Mouse (Mus musculus): ENCODE results near the gene Zfp873. TPM values are rescaled to one million over a fixed set of nuclear protein-coding genes. Genes with fewer than 3 reads are reported as not detected.

Zfp873 gene
- total and polyA plus RNA-seq, 3 experiments: 3.2 to 4.2 TPM; not detected in 1

Other genes starting within 250 kb of the Zfp873 start
- 1.2 and 1.3 TPM in 2 replicates for gene Gm4767, start 235.9 kb upstream of the Zfp873 start, total RNA-seq (2012; rRNA removed)
- gene Gm4767, start 235.9 kb upstream of the Zfp873 start, polyA plus RNA-seq (2012; ENCODE audit: insufficient read depth in 1 of 2, insufficient read length in 2 of 2, low read depth in 1 of 2, low replicate concordance in 2 of 2, missing spikeins in 1 of 2): under 1 TPM in 1 of 2 experiments, not detected in 1; 0.24 TPM
- gene Gm32687, start 184.2 kb upstream of the Zfp873 start, total RNA-seq (2012; rRNA removed): 0.12 TPM in 1 of 2 replicates, not detected in the other
- gene Gm32687, start 184.2 kb upstream of the Zfp873 start, polyA plus RNA-seq (2012; ENCODE audit: insufficient read depth in 1 of 2, insufficient read length in 2 of 2, low read depth in 1 of 2, low replicate concordance in 2 of 2, missing spikeins in 1 of 2): not detected
- 0.03 TPM in 1 of 2 replicates, not detected in the other for gene Zfp781, start 117.6 kb upstream of the Zfp873 start, total RNA-seq (2012; rRNA removed)
- under 1 TPM in 1 of 2 experiments, not detected in 1; 0.26 TPM for gene Zfp781, start 117.6 kb upstream of the Zfp873 start, polyA plus RNA-seq (2012; ENCODE audit: insufficient read depth in 1 of 2, insufficient read length in 2 of 2, low read depth in 1 of 2, low replicate concordance in 2 of 2, missing spikeins in 1 of 2)
- gene BC024063, start 35.2 kb downstream of the Zfp873 start, total RNA-seq (2012; rRNA removed): 1.9 and 2.3 TPM in 2 replicates
- under 1 TPM in 1 of 2 experiments, not detected in 1; 0.92 TPM for gene BC024063, start 35.2 kb downstream of the Zfp873 start, polyA plus RNA-seq (2012; ENCODE audit: insufficient read depth in 1 of 2, insufficient read length in 2 of 2, low read depth in 1 of 2, low replicate concordance in 2 of 2, missing spikeins in 1 of 2)
- gene AU041133, start 79.9 kb downstream of the Zfp873 start, total RNA-seq (2012; rRNA removed): 2.2 and 2.3 TPM in 2 replicates
- under 1 TPM in 1 of 2 experiments, not detected in 1; 0.86 TPM for gene AU041133, start 79.9 kb downstream of the Zfp873 start, polyA plus RNA-seq (2012; ENCODE audit: insufficient read depth in 1 of 2, insufficient read length in 2 of 2, low read depth in 1 of 2, low replicate concordance in 2 of 2, missing spikeins in 1 of 2)
- not detected in 2 replicates for gene Zfp938, start 193.2 kb downstream of the Zfp873 start, total RNA-seq (2012; rRNA removed)
- not detected for gene Zfp938, start 193.2 kb downstream of the Zfp873 start, polyA plus RNA-seq (2012; ENCODE audit: insufficient read depth in 1 of 2, insufficient read length in 2 of 2, low read depth in 1 of 2, low replicate concordance in 2 of 2, missing spikeins in 1 of 2)